Mouse (Mus musculus) liver, embryonic 15.5 days (tissue): ENCODE data around the gene Rpl23. TPM values are rescaled to one million over a fixed set of nuclear protein-coding genes. Genes with fewer than 3 reads are reported as not detected.
"Not testable (repeated sequence)": the region's sequence is repeated elsewhere in the genome, so short reads cannot be mapped to it uniquely, and the experiment has no call there.

Experiments
- ATAC-seq: fragments of 200-750 bp; cut with Nextera tagmentation; 2 replicates; pipeline ENCODE4 v1.8.0; 2017; ENCODE audit warnings: moderate number of reproducible peaks, mild to moderate bottlenecking, moderate library complexity; ENCODE audit not compliant: insufficient read depth
- H3K27ac ChIP-seq: fragments of 300-500 bp; sonication (generic); replicated peaks from 2 replicates; pipeline ENCODE4 v1.5.1; 2015; ENCODE audit warnings: mild to moderate bottlenecking, inconsistent platforms
- H3K27me3 ChIP-seq: fragments of 300-500 bp; sonication (generic); 2 replicates; pipeline ENCODE4 v1.6.1; 2015; ENCODE audit warnings: mild to moderate bottlenecking, inconsistent platforms
- H3K36me3 ChIP-seq: fragments of 300-500 bp; sonication (generic); replicated peaks from 2 replicates; pipeline ENCODE4 v1.6.1; 2015; ENCODE audit warnings: moderate library complexity, mild to moderate bottlenecking, inconsistent platforms
- H3K4me1 ChIP-seq: fragments of 300-500 bp; sonication (generic); replicated peaks from 2 replicates; pipeline ENCODE4 v1.6.1; 2015; ENCODE audit warnings: inconsistent platforms
- H3K4me2 ChIP-seq: fragments of 300-500 bp; sonication (generic); 2 replicates; pipeline ENCODE4 v1.6.1; 2015; ENCODE audit warnings: moderate library complexity, mild to moderate bottlenecking, inconsistent platforms
- H3K4me3 ChIP-seq: fragments of 300-500 bp; sonication (generic); replicated peaks from 2 replicates; pipeline ENCODE4 v1.5.1; 2015; ENCODE audit warnings: mild to moderate bottlenecking, inconsistent platforms
- H3K9ac ChIP-seq: fragments of 300-500 bp; sonication (generic); 2 replicates; pipeline ENCODE4 v1.6.1; 2015; ENCODE audit warnings: moderate library complexity, mild to moderate bottlenecking, inconsistent platforms
- H3K9me3 ChIP-seq: fragments of 300-500 bp; sonication (generic); replicated peaks from 2 replicates; pipeline ENCODE4 v1.6.1; 2016; ENCODE audit warnings: inconsistent platforms
- WGBS: fragments of 180-500 bp; shearing (Covaris S2); methylation state at CpG from one replicate; pipeline ENCODE4 v1.1.7; 2015; ENCODE audit warnings: mixed read lengths; ENCODE audit not compliant: insufficient replicate concordance; 5-methylcytosine and 5-hydroxymethylcytosine counted together
- microRNA-seq: library from miRNA; unstranded; fragments of <30 nt; microRNA quantifications from one replicate; pipeline ENCODE4, GENCODE M21; 2016
- polyA plus RNA-seq: library from polyadenylated mRNA; unstranded; fragments of >200 nt; fragmentation: Nextera tagmentation; extraction: Ambion mirVana; gene quantifications from 2 replicates; pipeline ENCODE4 v1.2.1, GENCODE M21; 2015

The Rpl23 gene
- polyA plus RNA-seq, 1 experiment from 2014 or later: 242 TPM

GRCm38 (mm10) chr11:97740190-97740589 lies 42.0 kb downstream of the Rpl23 start:
- WGBS: 48% methylated on average over 7 of the region's 7 CpGs
- no peak overlapping the region for H3K27ac ChIP-seq

GRCm38 (mm10) chr11:97739155-97739554 lies 43.1 kb downstream of the Rpl23 start:
- WGBS: 75% methylated on average over 3 of the region's 3 CpGs
- no peak overlapping the region for H3K4me2 ChIP-seq
- peaks cover 27% of the 10 kb centered on the region for H3K4me1 ChIP-seq

More at GRCm38 (mm10) chr11:97740190-97740589, 42.0 kb downstream of the Rpl23 start:
- Histone ChIP-seq H3K9me3 (no peaks in the 10 kb centered on the region), H3K9ac (no peak overlapping the region), H3K4me2 (no peak overlapping the region), H3K36me3 (0 out of 2 replicates have a peak, but pooled peaks cover 2% of the 10 kb centered on the region), H3K27me3 (no peaks in the 10 kb centered on the region), H3K4me3 (no peak overlapping the region), H3K4me1 (peaks cover 28% of the 10 kb centered on the region)
- no peak for ATAC-seq

GRCm38 (mm10) chr11:97738703-97739102 lies 43.5 kb downstream of the Rpl23 start:
- Histone ChIP-seq H3K9me3 (no peaks in the 10 kb centered on the region), H3K36me3 (0 out of 2 replicates have a peak, but pooled peaks cover 2% of the 10 kb centered on the region), H3K27me3 (no peaks in the 10 kb centered on the region), H3K4me1 (peaks cover 22% of the 10 kb centered on the region), H3K27ac (no peak overlapping the region), H3K4me2 (no peak overlapping the region), H3K4me3 (no peak overlapping the region), H3K9ac (no peak overlapping the region)
- 51% methylated on average over 6 of the region's 6 CpGs for WGBS
- ATAC-seq: no peak

More at GRCm38 (mm10) chr11:97739155-97739554, 43.1 kb downstream of the Rpl23 start:
- ATAC-seq: no peak
- Histone ChIP-seq H3K27ac (no peak overlapping the region), H3K36me3 (0 out of 2 replicates have a peak, but pooled peaks cover 2% of the 10 kb centered on the region), H3K4me3 (no peak overlapping the region), H3K27me3 (no peaks in the 10 kb centered on the region), H3K9me3 (no peaks in the 10 kb centered on the region), H3K9ac (no peak overlapping the region)

- 0 out of 2 replicates have a peak, but pooled peaks cover 4% of the 10 kb centered on the region for H3K36me3 ChIP-seq
- H3K9ac ChIP-seq: no peak overlapping the region
- H3K4me2 ChIP-seq: no peak overlapping the region
- no peak overlapping the region for H3K4me3 ChIP-seq
- WGBS: 80% methylated on average over 4 of the region's 4 CpGs
- H3K27me3 ChIP-seq: no peaks in the 10 kb centered on the region
- ATAC-seq: no peak
- H3K4me1 ChIP-seq: peaks cover 11% of the 10 kb centered on the region
- no peaks in the 10 kb centered on the region for H3K9me3 ChIP-seq
- H3K27ac ChIP-seq: no peak overlapping the region
These were observed 44.6 kb downstream of the Rpl23 start for GRCm38 (mm10) chr11:97737600-97737999.

GRCm38 (mm10) chr11:97736645-97737044 lies 45.6 kb downstream of the Rpl23 start:
- Histone ChIP-seq H3K4me2 (no peak overlapping the region), H3K4me3 (no peak overlapping the region), H3K4me1 (peaks cover 6% of the 10 kb centered on the region), H3K27me3 (no peaks in the 10 kb centered on the region), H3K9me3 (no peaks in the 10 kb centered on the region), H3K9ac (no peak overlapping the region), H3K36me3 (peaks cover 13% of the 10 kb centered on the region; the same call in 1 of the 2 replicates), H3K27ac (no peak overlapping the region)
- WGBS: 72% methylated on average over 5 of the region's 5 CpGs
- ATAC-seq: no peak

- H3K9ac ChIP-seq, H3K27ac ChIP-seq, H3K4me1 ChIP-seq, H3K27me3 ChIP-seq, H3K4me2 ChIP-seq, H3K9me3 ChIP-seq, H3K4me3 ChIP-seq, ATAC-seq: not testable (repeated sequence)
- WGBS: 58% methylated on average over 5 of the region's 5 CpGs
- peaks cover 28% of the 10 kb centered on the region for H3K36me3 ChIP-seq
These were observed 47.4 kb downstream of the Rpl23 start for GRCm38 (mm10) chr11:97734810-97735209.

GRCm38 (mm10) chr11:97733689-97734088 lies 48.5 kb downstream of the Rpl23 start:
- no peak for ATAC-seq
- H3K4me2 ChIP-seq: no peak overlapping the region
- H3K27me3 ChIP-seq: no peaks in the 10 kb centered on the region
- H3K36me3 ChIP-seq: peaks cover 35% of the 10 kb centered on the region
- H3K27ac ChIP-seq: no peak overlapping the region
- H3K4me1 ChIP-seq: no peaks in the 10 kb centered on the region
- H3K9me3 ChIP-seq: no peaks in the 10 kb centered on the region
- H3K9ac ChIP-seq: no peak overlapping the region
- 40% methylated on average over 10 of the region's 10 CpGs for WGBS
- H3K4me3 ChIP-seq: no peak overlapping the region

- Histone ChIP-seq H3K4me3 (no peak overlapping the region), H3K27me3 (no peaks in the 10 kb centered on the region), H3K36me3 (peaks cover 65% of the 10 kb centered on the region), H3K9ac (no peak overlapping the region), H3K27ac (0 out of 2 replicates have a peak overlapping the region, but pooled peaks have one; percentile 1), H3K4me2 (0 out of 2 replicates have a peak overlapping the region, but pooled peaks have one; percentile 6), H3K4me1 (0 out of 2 replicates have a peak, but pooled peaks cover 4% of the 10 kb centered on the region), H3K9me3 (no peaks in the 10 kb centered on the region)
- 58% methylated on average over 7 of the region's 7 CpGs for WGBS
- ATAC-seq: no peak
These were observed 53.5 kb downstream of the Rpl23 start for GRCm38 (mm10) chr11:97728730-97729129.

GRCm38 (mm10) chr11:97728311-97728710 lies 53.9 kb downstream of the Rpl23 start:
- 49% methylated on average over 7 of the region's 7 CpGs for WGBS
- 0 out of 2 replicates have a peak overlapping the region, but pooled peaks have one; percentile 6 for H3K4me2 ChIP-seq

More at GRCm38 (mm10) chr11:97728311-97728710, 53.9 kb downstream of the Rpl23 start:
- no peaks in the 10 kb centered on the region for H3K9me3 ChIP-seq
- ATAC-seq: no peak
- H3K4me3 ChIP-seq: no peak overlapping the region
- no peaks in the 10 kb centered on the region for H3K27me3 ChIP-seq
- 0 out of 2 replicates have a peak, but pooled peaks cover 4% of the 10 kb centered on the region for H3K4me1 ChIP-seq
- H3K36me3 ChIP-seq: peaks cover 67% of the 10 kb centered on the region
- H3K27ac ChIP-seq: 0 out of 2 replicates have a peak overlapping the region, but pooled peaks have one; percentile 1
- H3K9ac ChIP-seq: no peak overlapping the region

Small RNA genes within 50 kb of the gene (microRNA-seq; reads per million reads assigned to microRNA genes)
- not detected for gene Mir8102

Other genes starting within 250 kb of the Rpl23 start
- 0.02 TPM in 1 of 2 replicates, not detected in the other for gene Srcin1, start 206.3 kb downstream of the Rpl23 start, polyA plus RNA-seq
- 0.39 and 0.40 TPM in 2 replicates for gene Epop, start 152.7 kb downstream of the Rpl23 start, polyA plus RNA-seq
- gene Mllt6, start 119.0 kb downstream of the Rpl23 start, polyA plus RNA-seq: 0.16 and 0.20 TPM in 2 replicates
- 11.4 and 12.3 TPM in 2 replicates for gene Cisd3, start 96.6 kb downstream of the Rpl23 start, polyA plus RNA-seq
- gene Pcgf2, start 81.9 kb downstream of the Rpl23 start, polyA plus RNA-seq: 1.4 and 2.7 TPM in 2 replicates
- gene Psmb3, start 79.0 kb downstream of the Rpl23 start, polyA plus RNA-seq: 236 and 247 TPM in 2 replicates
- 0.48 and 0.54 TPM in 2 replicates for gene Pip4k2b, start 37.7 kb downstream of the Rpl23 start, polyA plus RNA-seq
- 5.4 and 5.8 TPM in 2 replicates for gene Cwc25, start 15.9 kb downstream of the Rpl23 start, polyA plus RNA-seq
- not detected in 2 replicates for gene 1700001P01Rik, start 6.5 kb downstream of the Rpl23 start, polyA plus RNA-seq
- 31.4 and 36.7 TPM in 2 replicates for gene Lasp1, start 16.6 kb upstream of the Rpl23 start, polyA plus RNA-seq
- gene B230217C12Rik, start 58.3 kb upstream of the Rpl23 start, polyA plus RNA-seq: 0.30 and 0.39 TPM in 2 replicates
- 0.40 and 0.44 TPM in 2 replicates for gene Fbxo47, start 101.7 kb upstream of the Rpl23 start, polyA plus RNA-seq
- 0.74 and 0.75 TPM in 2 replicates for gene Plxdc1, start 204.0 kb upstream of the Rpl23 start, polyA plus RNA-seq
- 7.4 and 8.3 TPM in 2 replicates for gene Arl5c, start 213.7 kb upstream of the Rpl23 start, polyA plus RNA-seq
- 1.1 and 1.6 TPM in 2 replicates for gene Cacnb1, start 240.6 kb upstream of the Rpl23 start, polyA plus RNA-seq
- gene Rpl19, start 244.3 kb upstream of the Rpl23 start, polyA plus RNA-seq: 535 and 549 TPM in 2 replicates